Mouse (Mus musculus): ENCODE measurements around the gene Tango6. TPM values are rescaled to one million over a fixed set of nuclear protein-coding genes. Genes with fewer than 3 reads are reported as not detected.

Tango6 gene
- 2.0 and 2.1 TPM in 2 replicates for polyA plus RNA-seq (2012; ENCODE audit: low replicate concordance)

GRCm38 (mm10) chr8:106682971-106683668, at the start of gene Tango6:
Gene Tango6 (plus strand): TSS chr8:106683068.

GRCm38 (mm10) chr8:106870051-106870450, 187.2 kb downstream of the Tango6 start, which contains the start of gene Has3:
Gene Has3 (plus strand): TSS chr8:106870242.

GRCm38 (mm10) chr8:106893481-106894156, 210.8 kb downstream of the Tango6 start, which contains the start of gene Utp4:
Gene Utp4 (plus strand): TSS chr8:106893636.

Other genes with a start within 250 kb of the Tango6 start
- gene 6030452D12Rik, start 182.5 kb upstream of the Tango6 start, polyA plus RNA-seq (2012; ENCODE audit: low replicate concordance): not detected in 2 replicates
- gene Cdh3, start 172.2 kb upstream of the Tango6 start, polyA plus RNA-seq (2012; ENCODE audit: low replicate concordance): not detected in 2 replicates
- gene Gm10073, start 109.6 kb upstream of the Tango6 start, polyA plus RNA-seq (2012; ENCODE audit: low replicate concordance): 1.4 and 17.6 TPM in 2 replicates
- gene Cdh1, start 79.7 kb upstream of the Tango6 start, polyA plus RNA-seq (2012; ENCODE audit: low replicate concordance): 1.4 and 2.7 TPM in 2 replicates
- 0.03 TPM in 1 of 2 replicates, not detected in the other for gene Has3, start 187.2 kb downstream of the Tango6 start, polyA plus RNA-seq (2012; ENCODE audit: low replicate concordance)
- gene Utp4, start 210.6 kb downstream of the Tango6 start, polyA plus RNA-seq (2012; ENCODE audit: low replicate concordance): 5.1 and 5.7 TPM in 2 replicates